Mouse (Mus musculus) heart, embryonic 16.5 days (tissue): ENCODE measurements around the gene Dexi. TPM values are rescaled to one million over a fixed set of nuclear protein-coding genes. Genes with fewer than 3 reads are reported as not detected.

Source experiments
- ATAC-seq: fragments of 200-750 bp; cut with Nextera tagmentation; replicated peaks from 2 replicates; pipeline ENCODE4 v1.8.0; 2017; ENCODE audit warnings: moderate number of reproducible peaks; ENCODE audit not compliant: insufficient read depth, low FRiP score; ENCODE audit errors: extremely low read depth
- H3K27ac ChIP-seq: fragments of 300-500 bp; sonication (generic); 2 replicates; pipeline ENCODE4 v1.5.1; 2014; ENCODE audit warnings: mild to moderate bottlenecking, low read length, control low read depth, moderate library complexity
- H3K27me3 ChIP-seq: fragments of 300-500 bp; sonication (generic); 2 replicates; pipeline ENCODE4 v1.6.1; 2014; ENCODE audit warnings: low read length, mixed read lengths; ENCODE audit not compliant: control insufficient read depth, insufficient read depth
- H3K36me3 ChIP-seq: fragments of 300-500 bp; sonication (generic); 2 replicates; pipeline ENCODE4 v1.6.1; 2014; ENCODE audit not compliant: control insufficient read depth, insufficient read depth
- H3K4me1 ChIP-seq: fragments of 300-500 bp; sonication (generic); 2 replicates; pipeline ENCODE4 v1.6.1; 2014; ENCODE audit warnings: low read length, mixed read lengths; ENCODE audit not compliant: control insufficient read depth, insufficient read depth
- H3K4me2 ChIP-seq: fragments of 300-500 bp; sonication (generic); 2 replicates; pipeline ENCODE4 v1.6.1; 2014; ENCODE audit warnings: low read depth, mild to moderate bottlenecking, control low read depth, low read length
- H3K4me3 ChIP-seq: fragments of 300-500 bp; sonication (generic); 2 replicates; pipeline ENCODE4 v1.5.1; 2014; ENCODE audit warnings: mild to moderate bottlenecking, control low read depth, low read length
- H3K9ac ChIP-seq: fragments of 300-500 bp; sonication (generic); 2 replicates; pipeline ENCODE4 v1.6.1; 2014; ENCODE audit warnings: low read length, control low read depth
- H3K9me3 ChIP-seq: fragments of 300-500 bp; sonication (generic); replicated peaks from 2 replicates; pipeline ENCODE4 v1.6.1; 2016; ENCODE audit warnings: low read length; ENCODE audit not compliant: control insufficient read depth
- WGBS: fragments of 180-500 bp; shearing (Covaris S2); extraction: QIAGEN DNeasy Blood & Tissue Kit; methylation state at CpG from one replicate; pipeline ENCODE4 v1.1.7; 2014; 5-methylcytosine and 5-hydroxymethylcytosine counted together
- polyA plus RNA-seq: library from polyadenylated mRNA; unstranded; fragments of >200 nt; fragmentation: Nextera tagmentation; extraction: Ambion mirVana; gene quantifications from 2 replicates; pipeline ENCODE4 v1.2.1, GENCODE M21; 2015

Gene Dexi
- polyA plus RNA-seq = 14.0 and 17.5 TPM in 2 replicates

DNA sequence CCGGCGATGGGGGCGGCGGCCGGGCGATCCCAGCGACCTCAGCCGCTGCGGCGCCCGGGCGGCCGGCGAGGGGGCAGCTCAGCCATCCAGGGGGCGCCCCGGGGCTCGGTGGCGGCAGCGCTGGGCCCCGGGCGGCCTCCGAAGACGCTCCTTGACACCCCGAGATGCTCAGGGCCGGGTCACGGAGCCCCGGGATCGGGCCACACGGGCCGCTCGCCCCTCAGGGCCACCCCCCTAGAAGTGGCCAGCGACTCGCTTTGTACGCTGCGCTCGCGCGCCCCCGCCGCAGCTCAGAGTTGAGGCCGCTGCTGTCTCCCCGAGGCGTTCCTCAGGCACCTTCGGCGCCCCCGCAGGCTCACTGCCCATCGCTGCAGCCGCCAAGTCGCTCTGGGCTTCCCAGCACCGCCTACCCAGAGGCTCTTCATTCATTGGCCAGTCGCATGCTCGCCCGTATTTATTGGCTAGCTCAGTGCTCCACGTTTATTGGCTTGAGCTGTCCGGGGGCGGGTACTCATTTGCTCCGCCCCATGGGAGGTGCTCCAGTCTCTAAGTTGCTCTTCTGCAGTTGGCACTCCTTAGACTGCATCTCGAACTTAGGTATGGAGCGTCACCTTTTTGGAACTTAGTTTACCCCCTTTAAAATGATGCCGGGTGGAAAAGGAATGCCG is at the start of gene Dexi:
TSS of gene Dexi (minus strand) at position 357 of the 668 bp plus-strand sequence.
- Histone ChIP-seq H3K4me3 (peak within 1 kb of the TSS; percentile 78), H3K9me3 (no peaks in the 10 kb centered on the region), H3K36me3 (no peaks in the 10 kb centered on the region), H3K9ac (peak within 1 kb of the TSS; percentile 83), H3K27ac (peak within 1 kb of the TSS; percentile 84), H3K4me1 (peaks cover 42% of the 10 kb centered on the region), H3K27me3 (no peaks in the 10 kb centered on the region), H3K4me2 (peak within 1 kb of the TSS; percentile 70)
- ATAC-seq = peak; percentile 91
- under 1% methylated on average over 45 of the region's 61 CpGs for WGBS

DNA sequence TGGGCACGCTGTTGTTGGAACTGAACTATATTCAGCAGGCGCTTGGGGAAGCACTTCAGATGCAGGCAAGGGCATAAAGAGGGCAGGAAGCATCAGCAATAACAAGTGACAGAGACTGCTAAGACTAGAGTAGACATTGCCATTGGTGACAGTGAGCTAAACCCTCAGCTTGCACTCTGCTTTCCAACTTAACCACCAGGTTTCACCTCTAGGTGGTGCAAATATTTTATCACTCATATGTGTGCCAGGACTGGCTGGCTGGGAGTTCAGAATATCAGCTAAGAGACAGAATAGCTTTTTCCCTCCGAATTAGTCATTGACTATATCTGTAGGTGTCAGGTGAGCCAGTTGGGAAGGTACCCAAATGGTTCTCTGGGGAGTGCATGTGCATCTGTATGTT is 43.7 kb upstream of the Dexi start:
- Histone ChIP-seq H3K9me3 (no peaks in the 10 kb centered on the region), H3K27me3 (no peaks in the 10 kb centered on the region), H3K4me2 (no peak overlapping the region), H3K36me3 (peaks cover 23% of the 10 kb centered on the region), H3K27ac (no peak overlapping the region), H3K9ac (no peak overlapping the region), H3K4me3 (no peak overlapping the region), H3K4me1 (no peaks in the 10 kb centered on the region; the same call in 1 of the 2 replicates)
- WGBS = 69% methylated on average over 3 of the region's 3 CpGs
- 0 out of 2 replicates have a peak, but pooled peaks have one; percentile 45 for ATAC-seq

DNA sequence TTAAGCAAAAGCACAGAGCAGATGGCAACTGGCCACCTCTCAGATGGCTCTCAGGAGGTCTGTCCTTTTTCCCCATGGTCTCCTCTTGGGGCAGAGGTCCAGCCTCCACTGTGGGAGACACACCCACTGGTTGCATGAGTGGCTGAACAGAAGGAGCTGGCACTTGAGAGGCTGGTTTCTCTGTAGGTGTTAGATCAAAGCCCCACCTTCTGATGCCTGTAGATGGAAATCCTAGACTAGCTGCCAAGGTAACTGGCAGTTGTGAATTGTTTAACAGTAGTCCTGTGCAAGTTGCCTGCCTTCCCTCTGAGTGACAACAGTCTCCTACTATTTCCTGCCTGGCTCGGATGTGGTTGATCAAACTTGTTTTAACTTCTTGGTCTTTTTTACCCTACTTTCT is 42.3 kb upstream of the Dexi start:
- peak overlapping the region; percentile 53; the same call in 1 of the 2 replicates for H3K27ac ChIP-seq
- ATAC-seq = no peak; the same call in 1 of the 2 replicates
- H3K36me3 ChIP-seq = peaks cover 33% of the 10 kb centered on the region
- WGBS = 53% methylated on average over 1 of the region's 1 CpGs
- no peak overlapping the region for H3K4me2 ChIP-seq
- no peak overlapping the region for H3K9ac ChIP-seq
- H3K9me3 ChIP-seq = no peaks in the 10 kb centered on the region
- H3K4me3 ChIP-seq = no peak overlapping the region
- H3K4me1 ChIP-seq = no peaks in the 10 kb centered on the region; the same call in 1 of the 2 replicates
- no peaks in the 10 kb centered on the region for H3K27me3 ChIP-seq

DNA sequence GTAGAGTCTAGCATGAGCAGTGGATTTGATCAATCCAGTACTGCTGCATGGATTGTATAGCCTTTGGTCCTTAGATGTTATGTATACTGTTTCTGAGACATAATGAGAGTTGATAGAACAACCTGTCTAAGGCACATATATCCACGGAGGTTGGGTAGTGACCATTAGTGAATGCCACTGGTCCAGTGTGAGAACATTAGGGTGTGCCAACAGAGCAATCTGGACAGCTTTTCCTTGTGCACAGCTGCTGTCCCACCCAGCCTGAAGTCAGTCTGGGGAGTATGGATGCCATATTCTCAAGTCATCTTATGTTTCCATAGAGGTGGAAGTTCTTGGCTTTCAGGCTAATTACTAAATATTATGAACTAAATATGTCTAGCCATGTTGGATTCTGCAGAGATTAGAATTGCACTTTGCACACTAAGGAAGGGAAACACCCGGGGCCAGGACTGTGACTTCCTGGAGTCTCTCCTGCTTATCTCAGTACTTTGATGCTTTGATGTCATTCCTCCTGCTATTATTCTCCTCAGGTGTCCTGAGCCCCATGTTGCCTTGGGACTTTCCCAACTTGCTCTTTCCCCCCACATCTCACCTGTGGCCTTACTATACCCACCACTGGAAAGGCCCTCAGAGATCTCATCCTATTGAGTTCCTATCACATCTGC is 38.5 kb upstream of the Dexi start:
- H3K36me3 ChIP-seq = peaks cover 40% of the 10 kb centered on the region

DNA sequence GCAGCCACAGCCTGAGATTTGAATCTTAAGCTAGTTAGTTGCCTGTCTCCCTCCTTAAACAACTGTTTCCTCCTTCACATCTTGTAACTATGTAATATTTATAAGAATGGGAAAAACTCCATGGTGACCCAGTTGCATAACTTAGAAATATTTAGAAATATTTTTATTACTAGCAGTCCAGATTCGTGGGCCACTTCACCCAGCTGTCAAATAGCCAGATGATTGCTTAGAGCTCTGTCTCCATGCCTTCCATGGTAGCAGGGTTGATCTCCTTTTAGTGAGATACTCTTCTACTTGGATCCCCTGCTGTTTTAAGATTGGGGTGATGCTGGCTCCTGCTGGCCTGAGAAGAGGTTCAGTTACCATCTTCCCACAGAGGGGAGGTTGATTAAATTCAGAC is 35.5 kb upstream of the Dexi start:
- no peak overlapping the region for H3K27ac ChIP-seq
- no peak for ATAC-seq
- no peak overlapping the region for H3K4me2 ChIP-seq
- no peaks in the 10 kb centered on the region; the same call in 1 of the 2 replicates for H3K4me1 ChIP-seq
- H3K9me3 ChIP-seq = no peaks in the 10 kb centered on the region
- H3K4me3 ChIP-seq = no peak overlapping the region
- H3K36me3 ChIP-seq = peaks cover 38% of the 10 kb centered on the region
- H3K27me3 ChIP-seq = no peaks in the 10 kb centered on the region
- WGBS = 69% methylated on average over 1 of the region's 1 CpGs
- no peak overlapping the region for H3K9ac ChIP-seq

More for the DNA sequence above, 38.5 kb upstream of the Dexi start:
- WGBS = 65% methylated on average over 2 of the region's 2 CpGs
- no peak for ATAC-seq
- Histone ChIP-seq H3K4me2 (no peak overlapping the region), H3K9me3 (no peaks in the 10 kb centered on the region), H3K27ac (no peak overlapping the region), H3K27me3 (no peaks in the 10 kb centered on the region), H3K9ac (no peak overlapping the region), H3K4me1 (no peaks in the 10 kb centered on the region; the same call in none of the 2 replicates), H3K4me3 (no peak overlapping the region)

DNA sequence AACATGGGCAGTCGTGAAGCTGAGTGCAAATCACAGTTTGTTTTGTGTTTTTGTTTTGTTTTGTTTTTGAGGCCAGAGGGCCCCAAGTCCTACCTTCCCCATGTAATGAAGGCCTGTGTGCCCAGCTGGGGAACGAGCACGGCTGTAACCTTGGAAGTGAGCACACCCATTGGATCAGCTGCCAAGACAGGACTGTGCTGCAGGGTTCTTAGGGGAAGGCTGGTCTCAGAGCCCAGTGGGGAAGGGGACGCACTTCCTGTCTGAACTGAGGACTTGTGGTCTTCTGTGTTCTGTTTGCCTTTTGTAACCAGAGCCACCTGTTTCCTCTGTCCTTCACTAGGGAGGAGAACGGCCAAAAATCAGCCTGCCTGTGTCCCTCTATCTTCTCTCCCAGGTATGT is 34.7 kb upstream of the Dexi start:
- Histone ChIP-seq H3K36me3 (peaks cover 39% of the 10 kb centered on the region), H3K9me3 (no peaks in the 10 kb centered on the region), H3K9ac (no peak overlapping the region), H3K27ac (no peak overlapping the region), H3K4me2 (no peak overlapping the region), H3K27me3 (no peaks in the 10 kb centered on the region), H3K4me3 (no peak overlapping the region), H3K4me1 (no peaks in the 10 kb centered on the region; the same call in 1 of the 2 replicates)
- no peak for ATAC-seq
- WGBS = 65% methylated on average over 5 of the region's 5 CpGs

DNA sequence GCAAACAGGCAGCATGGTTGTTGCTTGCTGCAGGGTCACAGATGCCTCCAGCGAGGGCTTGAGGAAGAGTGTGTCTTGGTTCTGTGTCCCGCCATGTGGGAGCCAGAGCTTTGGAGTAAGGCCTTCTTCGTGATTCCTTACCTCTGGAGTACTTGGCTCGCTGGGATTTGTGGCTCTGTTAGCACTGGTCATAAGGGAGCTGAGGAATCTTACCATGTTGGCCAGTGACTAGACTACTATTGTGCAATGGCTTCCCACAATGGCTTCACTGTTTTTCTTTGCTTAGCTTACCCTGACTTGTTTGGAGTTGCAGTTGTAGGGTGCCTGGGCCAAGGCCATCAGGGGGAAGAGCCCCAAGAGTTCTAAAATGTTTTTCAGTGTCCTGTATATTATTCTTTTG is 33.1 kb upstream of the Dexi start:
- WGBS = 88% methylated on average over 4 of the region's 4 CpGs
- Histone ChIP-seq H3K27ac (no peak overlapping the region), H3K9ac (no peak overlapping the region), H3K27me3 (no peaks in the 10 kb centered on the region), H3K9me3 (no peaks in the 10 kb centered on the region), H3K4me2 (no peak overlapping the region), H3K4me1 (no peaks in the 10 kb centered on the region; the same call in 1 of the 2 replicates), H3K36me3 (peaks cover 27% of the 10 kb centered on the region), H3K4me3 (no peak overlapping the region)
- ATAC-seq = no peak

DNA sequence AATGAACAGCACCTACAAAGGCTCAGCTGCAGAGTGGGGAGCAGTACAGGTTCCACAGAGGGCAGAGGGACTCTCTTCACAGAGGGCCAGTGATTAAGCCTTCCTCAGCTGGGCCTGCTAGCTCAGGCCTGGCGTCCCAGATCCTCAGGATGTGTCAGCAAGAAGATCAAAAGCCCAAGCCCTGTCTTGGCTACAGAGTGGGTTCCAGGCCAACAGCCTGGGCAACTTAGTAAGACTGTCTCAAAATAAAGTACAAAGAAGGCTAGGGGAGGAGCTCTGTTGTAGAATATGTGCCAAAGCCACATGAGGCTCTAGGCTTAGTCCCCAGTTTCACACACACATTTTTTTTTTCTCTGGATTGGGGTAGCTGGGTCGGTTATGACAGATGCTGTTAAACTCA is 32.1 kb upstream of the Dexi start:
- H3K9me3 ChIP-seq = no peaks in the 10 kb centered on the region
- no peaks in the 10 kb centered on the region; the same call in 1 of the 2 replicates for H3K4me1 ChIP-seq
- H3K27me3 ChIP-seq = no peaks in the 10 kb centered on the region
- H3K36me3 ChIP-seq = peaks cover 18% of the 10 kb centered on the region
- no peak overlapping the region for H3K4me2 ChIP-seq
- H3K27ac ChIP-seq = no peak overlapping the region
- no peak for ATAC-seq
- WGBS = 67% methylated on average over 2 of the region's 2 CpGs
- no peak overlapping the region for H3K4me3 ChIP-seq
- no peak overlapping the region for H3K9ac ChIP-seq

DNA sequence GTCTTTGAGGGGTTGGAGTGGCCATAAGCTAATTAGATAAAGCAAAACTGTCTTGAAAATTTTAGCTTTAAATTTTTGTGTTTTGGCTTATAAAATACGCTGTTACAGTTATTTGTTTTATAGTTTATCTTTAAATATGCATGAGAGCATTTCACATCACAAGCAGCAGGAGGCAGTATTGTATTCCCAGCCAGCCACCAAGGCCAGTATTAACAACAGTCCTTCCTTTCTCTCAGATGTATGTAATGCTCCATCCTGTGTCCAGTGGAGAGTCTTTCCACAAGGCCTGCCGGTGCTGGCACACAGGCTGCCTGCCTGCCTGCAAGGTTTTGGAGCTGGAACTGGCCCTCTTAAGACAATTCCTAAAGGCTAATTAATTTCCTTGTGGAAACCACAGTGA is 29.0 kb upstream of the Dexi start:
- Histone ChIP-seq H3K27me3 (no peaks in the 10 kb centered on the region), H3K4me2 (no peak overlapping the region), H3K27ac (no peak overlapping the region), H3K4me3 (no peak overlapping the region), H3K9me3 (no peaks in the 10 kb centered on the region), H3K4me1 (peaks cover 4% of the 10 kb centered on the region; the same call in 1 of the 2 replicates), H3K9ac (no peak overlapping the region), H3K36me3 (peaks cover 10% of the 10 kb centered on the region; the same call in 1 of the 2 replicates)
- 42% methylated on average over 2 of the region's 2 CpGs for WGBS
- no peak for ATAC-seq
